Comparison of ENCODE assay signal across 8 mouse cellular contexts in the genomic region with DNA sequence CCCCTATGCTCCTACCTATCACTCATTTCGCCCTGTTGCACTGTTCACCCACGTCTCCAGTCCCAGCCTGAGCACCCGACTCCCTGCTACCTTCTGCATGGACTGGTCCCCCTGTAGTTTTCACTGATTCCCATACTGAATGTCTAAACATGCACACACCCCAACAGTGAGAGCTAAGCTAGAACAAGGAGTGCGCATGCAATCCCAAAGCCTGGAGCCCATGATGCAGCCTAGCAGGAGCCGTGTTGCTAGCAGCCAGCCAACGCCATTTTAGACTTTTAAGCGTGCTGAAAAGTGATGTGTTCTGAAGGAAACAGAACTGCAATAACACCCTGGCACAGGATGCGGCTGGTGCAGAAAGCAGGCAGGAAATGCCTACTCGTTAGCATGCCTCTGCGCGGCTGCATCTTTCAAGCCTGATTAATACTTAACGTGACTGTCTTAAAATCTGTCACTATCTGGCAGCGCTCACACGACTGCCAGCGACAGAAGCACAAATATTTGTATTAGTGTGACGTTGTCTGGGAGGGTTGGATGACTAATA.
DNase-seq lines count a peak whose midpoint lies in the region; ATAC-seq lines count a peak whose summit lies in the region.

No protein-coding gene starts in this region.

- no peak for ATAC-seq in heart, embryonic 16.5 days (replicated peaks; ENCODE audit: extremely low read depth, insufficient read depth, low FRiP score)
- ATAC-seq in limb, embryonic 15.5 days (ENCODE audit: insufficient number of reproducible peaks, low FRiP score, low TSS enrichment, low read depth): no peak
- peak; percentile 51 for ATAC-seq in midbrain, embryonic 16.5 days

- peak; percentile 7 to 45 for DNase-seq in adrenal gland, adult (ENCODE audit: inconsistent age in 2 of 2, low spot score in 1 of 2)
- no peak for DNase-seq in adrenal gland, adult 8-10 months
- peak; percentile 5 to 24 for DNase-seq in adrenal gland, postnatal 36 days
- peak; percentile 27 for DNase-seq in kidney, postnatal 14 days
- peak; percentile 45 for DNase-seq in thymus, postnatal 0 days (ENCODE audit: low spot score)

- H3K4me1 ChIP-seq in heart, embryonic 16.5 days (ENCODE audit: control insufficient read depth, insufficient read depth, low read length): peaks cover 5% of the 10 kb centered on the region; the same call in 1 of the 2 replicates
- 0 out of 2 replicates have a peak, but pooled peaks cover 3% of the 10 kb centered on the region for H3K4me1 ChIP-seq in limb, embryonic 15.5 days
- peaks cover 10% of the 10 kb centered on the region for H3K4me1 ChIP-seq in midbrain, embryonic 16.5 days (ENCODE audit: control insufficient read depth, insufficient read depth, low read length)

- peak overlapping the region; percentile 3; the same call in 1 of the 2 replicates for H3K9ac ChIP-seq in heart, embryonic 16.5 days (ENCODE audit: low read length)
- H3K9ac ChIP-seq in limb, embryonic 15.5 days: no peak overlapping the region
- H3K9ac ChIP-seq in midbrain, embryonic 16.5 days (ENCODE audit: low read depth, low read length): peak overlapping the region; percentile 31

- 29% methylated on average over 16 of the region's 16 CpGs for WGBS in heart, embryonic 16.5 days
- 21% methylated on average over 16 of the region's 16 CpGs for WGBS in limb, embryonic 15.5 days
- WGBS in midbrain, embryonic 16.5 days: 33% methylated on average over 16 of the region's 16 CpGs

- peak overlapping the region; percentile 39 for H3K4me3 ChIP-seq in heart, embryonic 16.5 days (ENCODE audit: low read length)
- peak overlapping the region; percentile 33 for H3K4me3 ChIP-seq in limb, embryonic 15.5 days
- peak overlapping the region; percentile 25 for H3K4me3 ChIP-seq in midbrain, embryonic 16.5 days (ENCODE audit: low read depth, low read length)

- no peaks in the 10 kb centered on the region for H3K36me3 ChIP-seq in heart, embryonic 16.5 days (ENCODE audit: control insufficient read depth, insufficient read depth)
- H3K36me3 ChIP-seq in limb, embryonic 15.5 days: no peaks in the 10 kb centered on the region
- no peaks in the 10 kb centered on the region for H3K36me3 ChIP-seq in midbrain, embryonic 16.5 days (ENCODE audit: control insufficient read depth, insufficient read depth, low read length)

- H3K9me3 ChIP-seq in heart, embryonic 16.5 days (replicated peaks; ENCODE audit: control insufficient read depth, low read length): no peaks in the 10 kb centered on the region
- no peaks in the 10 kb centered on the region for H3K9me3 ChIP-seq in limb, embryonic 15.5 days
- H3K9me3 ChIP-seq in midbrain, embryonic 16.5 days (replicated peaks; ENCODE audit: control insufficient read depth, low read length, poor library complexity, severe bottlenecking): no peaks in the 10 kb centered on the region

- no peaks in the 10 kb centered on the region for H3K27me3 ChIP-seq in heart, embryonic 16.5 days (ENCODE audit: control insufficient read depth, insufficient read depth, low read length)
- no peaks in the 10 kb centered on the region for H3K27me3 ChIP-seq in limb, embryonic 15.5 days
- H3K27me3 ChIP-seq in midbrain, embryonic 16.5 days (ENCODE audit: control insufficient read depth, insufficient read depth, low read depth, low read length): no peaks in the 10 kb centered on the region

- H3K4me2 ChIP-seq in heart, embryonic 16.5 days (ENCODE audit: low read depth, low read length): peak overlapping the region; percentile 69
- H3K4me2 ChIP-seq in limb, embryonic 15.5 days: peak overlapping the region; percentile 41
- H3K4me2 ChIP-seq in midbrain, embryonic 16.5 days (ENCODE audit: low read length): peak overlapping the region; percentile 57

- no peak overlapping the region for H3K27ac ChIP-seq in heart, embryonic 16.5 days (ENCODE audit: low read length)
- no peak overlapping the region for H3K27ac ChIP-seq in limb, embryonic 15.5 days
- H3K27ac ChIP-seq in midbrain, embryonic 16.5 days (ENCODE audit: low read length): peak overlapping the region; percentile 69
